Mouse (Mus musculus): Measurements from ENCODE around the gene Esrrg.

Esrrg gene

DNA sequence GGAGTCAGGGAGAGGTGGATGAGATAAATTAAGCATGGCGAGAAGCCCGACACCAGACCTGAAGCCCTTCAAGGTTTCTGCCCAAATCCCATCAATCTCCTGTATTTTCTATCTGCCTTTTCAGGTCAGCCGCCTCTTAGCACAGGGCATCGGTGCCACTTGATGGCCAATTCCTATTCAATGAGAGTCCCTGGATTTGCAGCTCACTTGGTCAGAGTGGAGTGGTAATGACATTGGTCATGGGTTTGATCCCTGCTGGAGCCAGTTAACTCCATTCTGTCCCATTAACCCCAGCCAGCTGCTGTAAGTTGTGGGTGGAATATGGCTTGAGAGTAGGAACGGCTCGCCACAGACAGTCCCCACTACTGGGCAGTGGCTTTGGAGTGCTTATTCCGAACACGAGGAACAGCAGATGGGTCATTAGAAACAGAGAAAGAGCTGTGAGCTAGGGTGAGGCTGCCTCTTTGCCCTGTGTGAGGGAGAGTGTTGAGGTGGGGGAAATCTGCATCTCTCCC lies 101.9 kb downstream of the Esrrg start:
- DNase-seq, result no peak

DNA sequence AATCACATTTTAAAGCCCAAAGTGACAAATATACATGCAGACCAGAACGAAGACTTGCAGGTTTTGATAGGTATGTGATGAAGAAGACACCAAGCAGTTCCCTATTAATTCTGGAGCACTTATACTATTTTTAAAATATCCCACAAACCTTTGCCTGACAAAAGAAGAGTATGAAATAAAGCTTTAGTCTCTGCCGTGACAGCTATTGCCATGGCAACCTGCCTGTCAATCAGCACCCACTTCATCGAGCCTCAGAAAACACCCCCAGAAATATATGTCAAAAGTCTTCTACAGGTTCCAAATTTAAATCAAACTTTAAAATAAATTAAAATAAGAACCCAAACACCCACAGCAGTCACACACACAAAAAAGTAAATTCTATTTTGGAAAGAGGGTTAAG lies 112.4 kb downstream of the Esrrg start:
- DNase-seq, result no peak

DNA sequence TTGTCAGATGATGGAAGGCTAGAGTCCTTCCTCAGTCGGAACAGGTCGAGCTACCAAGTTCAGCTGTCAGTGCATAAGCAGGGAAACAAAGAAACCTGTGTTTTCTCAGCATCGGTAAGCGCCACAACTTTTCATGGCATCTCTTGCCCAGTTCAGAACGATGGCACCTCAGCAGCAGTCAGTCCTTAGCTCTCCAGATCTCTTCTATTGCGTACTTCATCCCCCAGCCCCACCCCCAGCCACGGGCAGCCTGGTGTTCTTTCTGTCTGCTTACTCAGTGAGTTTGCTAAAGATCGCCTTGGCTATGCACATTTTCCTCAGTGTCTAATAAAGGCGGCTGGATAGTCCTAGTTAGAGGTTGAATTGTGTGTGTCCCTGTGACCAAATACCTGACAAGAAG lies 113.4 kb downstream of the Esrrg start:
- DNase-seq, result no peak

DNA sequence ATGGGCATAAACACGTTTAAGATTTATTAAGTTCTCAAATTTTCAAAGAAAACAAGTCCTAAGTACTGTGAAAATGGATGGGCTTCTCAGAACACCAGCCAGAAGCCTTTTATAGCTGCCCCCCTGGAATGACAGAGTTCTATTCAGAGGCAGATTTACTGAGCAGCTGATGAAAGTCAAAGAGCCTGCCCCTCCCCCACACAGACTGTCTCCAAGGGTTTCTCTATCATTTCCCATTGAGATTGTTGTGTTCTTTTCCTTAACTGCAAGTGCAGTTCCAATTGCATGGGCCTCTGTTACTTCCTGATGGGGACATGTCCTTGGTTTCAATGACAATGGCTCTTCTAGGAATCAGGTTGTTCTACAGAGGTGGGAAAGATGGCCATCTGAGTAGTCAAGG lies 116.1 kb downstream of the Esrrg start:
- no peak for DNase-seq

DNA sequence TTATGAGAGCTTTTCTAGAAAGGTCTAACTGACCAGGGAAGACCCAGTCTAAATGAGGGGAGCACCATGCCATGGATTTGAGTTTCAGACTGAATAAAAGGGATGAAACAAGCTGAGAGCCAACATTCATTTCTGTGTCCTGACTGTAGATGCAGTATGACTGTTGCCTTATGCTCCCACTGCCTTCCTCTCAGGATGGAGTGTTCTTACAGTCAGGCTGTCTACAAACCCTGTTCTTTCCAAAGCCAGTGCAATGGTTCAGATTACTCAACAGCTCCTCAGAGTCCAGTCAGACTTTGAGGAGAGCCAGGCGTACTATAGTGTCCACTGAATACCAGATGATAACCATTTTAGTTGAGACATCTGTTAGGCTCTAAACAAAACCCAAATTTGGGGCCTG lies 116.8 kb downstream of the Esrrg start:
- no peak for DNase-seq

DNA sequence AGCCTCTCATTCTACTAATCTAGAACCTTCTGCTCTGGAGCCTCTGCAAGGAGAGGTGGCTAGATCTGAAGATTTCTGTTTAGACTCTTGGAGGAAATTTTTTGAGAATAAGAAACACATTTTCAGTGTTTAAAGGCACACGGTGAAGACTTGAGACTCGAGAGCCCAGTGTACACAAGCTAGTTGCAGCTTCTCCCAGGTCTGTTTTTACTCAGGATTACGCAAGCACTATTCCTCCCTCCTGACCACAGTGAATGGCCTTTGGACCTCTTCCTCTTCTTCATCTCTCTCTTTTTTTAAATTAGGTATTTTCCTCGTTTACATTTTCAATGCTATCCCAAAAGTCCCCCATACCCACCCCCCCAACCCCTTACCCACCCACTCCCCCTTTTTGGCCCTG lies 122.6 kb downstream of the Esrrg start:
- no peak for DNase-seq

DNA sequence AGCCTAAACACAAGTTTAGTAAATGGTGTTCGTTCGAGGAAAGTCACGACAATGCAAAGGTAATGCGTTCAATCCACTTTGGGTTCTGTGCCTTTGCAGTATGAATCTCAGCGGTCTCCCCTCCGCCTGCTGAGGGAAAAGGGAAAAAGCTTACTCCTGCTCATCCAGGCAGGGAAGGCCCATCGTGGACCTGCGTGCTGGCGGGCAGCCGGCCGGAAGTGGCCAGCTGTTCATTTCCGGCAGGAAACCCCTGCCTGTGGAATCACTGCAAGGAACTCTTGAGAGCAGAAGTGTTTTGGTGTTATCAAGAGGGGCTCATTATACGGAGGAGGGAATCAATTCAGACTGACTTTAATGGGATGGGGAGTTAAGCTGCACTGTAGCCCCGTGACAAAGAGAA lies 127.9 kb downstream of the Esrrg start:
- DNase-seq, result no peak

DNA sequence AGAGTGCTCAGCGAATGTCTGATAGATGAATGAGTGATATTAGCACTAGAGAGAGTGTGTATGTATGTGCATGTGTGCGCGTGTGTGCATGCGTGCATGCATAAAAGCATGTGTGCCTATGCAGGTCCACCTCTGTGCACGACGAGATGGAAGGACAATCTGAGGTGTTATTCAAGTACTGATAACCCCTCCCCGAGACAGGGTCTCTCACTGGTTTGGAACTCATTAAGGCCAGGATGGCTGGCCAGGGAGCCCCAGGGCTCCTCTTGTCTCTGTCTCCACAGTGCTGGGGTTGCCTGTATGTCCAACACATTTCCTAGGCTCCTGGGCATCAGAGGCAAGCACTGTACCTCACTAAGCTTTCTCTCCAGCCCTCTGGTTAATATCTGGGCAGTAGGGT lies 128.7 kb downstream of the Esrrg start:
- no peak for DNase-seq

DNA sequence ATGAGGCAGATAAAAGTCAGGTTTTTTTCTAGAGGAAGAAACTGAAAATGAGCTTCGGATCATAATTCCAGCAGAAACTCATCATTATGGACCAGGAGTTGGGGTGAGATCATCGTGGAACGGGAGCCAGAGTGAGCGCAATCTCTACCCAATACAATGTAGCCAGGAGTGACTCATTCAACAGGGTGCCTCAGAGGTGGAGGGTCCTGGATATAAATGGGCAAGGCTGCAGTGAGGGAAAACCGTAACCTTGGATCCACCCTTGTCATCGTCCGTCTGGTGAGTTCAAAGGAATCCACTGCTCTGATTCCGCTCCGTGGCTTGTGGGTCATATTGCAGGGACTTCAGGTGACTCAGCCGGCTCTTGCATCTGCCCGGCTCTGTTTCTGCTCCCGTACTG lies 131.9 kb downstream of the Esrrg start:
- no peak for DNase-seq

DNA sequence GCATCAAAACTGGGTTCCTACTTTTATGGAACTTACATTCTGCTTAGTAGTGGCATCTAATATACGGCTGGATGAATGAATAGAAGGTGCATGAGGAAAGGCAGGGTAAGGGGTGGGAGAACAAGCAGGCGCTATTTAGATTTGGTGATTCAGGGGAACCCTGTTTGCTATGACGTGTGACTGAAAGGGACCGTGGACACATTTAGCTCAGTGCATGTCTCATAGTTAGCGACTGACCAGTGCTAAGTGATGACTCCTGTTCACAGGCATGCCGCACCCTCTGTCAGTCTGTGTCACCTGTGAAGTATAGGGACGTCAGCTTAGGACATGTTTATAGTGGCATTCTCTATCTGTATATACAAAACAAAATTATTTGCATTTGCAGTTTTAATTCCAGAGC lies 132.7 kb downstream of the Esrrg start:
- DNase-seq, result no peak

DNA sequence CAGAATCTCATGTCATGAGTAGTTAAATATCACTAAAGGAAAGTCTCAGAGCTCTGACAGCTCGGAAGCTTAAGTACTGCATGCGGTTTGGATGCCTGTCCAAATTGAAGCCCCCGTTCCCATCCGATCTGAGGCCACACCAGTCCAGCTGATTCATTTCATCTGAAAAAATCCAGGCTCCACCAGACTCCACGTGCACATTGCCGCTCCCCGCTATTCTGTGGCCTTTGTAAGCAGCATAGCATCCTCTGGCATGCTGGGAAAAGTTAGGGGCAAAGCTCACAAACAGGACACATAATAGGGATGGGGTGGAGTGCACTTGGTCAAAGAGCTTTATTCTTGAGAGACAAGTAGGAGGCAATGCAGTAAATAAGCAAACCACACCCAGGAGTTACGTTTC lies 133.5 kb downstream of the Esrrg start:
- no peak for DNase-seq

DNA sequence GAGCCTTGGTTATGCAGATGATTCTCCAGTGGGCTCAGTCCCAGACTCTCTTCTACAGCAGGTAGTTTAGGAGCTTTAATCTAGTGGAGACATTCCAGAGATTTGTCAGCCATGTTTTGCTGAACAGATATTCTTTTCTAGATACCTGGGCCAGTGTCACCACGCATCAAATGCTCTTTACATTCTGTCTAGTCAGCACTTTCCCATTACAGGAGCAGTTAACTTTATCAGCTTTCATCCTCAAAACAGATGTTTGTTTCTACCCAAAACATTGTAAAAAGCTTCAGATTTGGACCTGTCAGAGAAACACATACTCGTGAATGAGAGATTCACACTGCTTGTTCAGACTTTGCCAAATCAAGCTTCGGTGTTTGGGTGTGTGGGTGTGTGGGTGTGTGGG lies 140.7 kb downstream of the Esrrg start:
- no peak for DNase-seq

DNA sequence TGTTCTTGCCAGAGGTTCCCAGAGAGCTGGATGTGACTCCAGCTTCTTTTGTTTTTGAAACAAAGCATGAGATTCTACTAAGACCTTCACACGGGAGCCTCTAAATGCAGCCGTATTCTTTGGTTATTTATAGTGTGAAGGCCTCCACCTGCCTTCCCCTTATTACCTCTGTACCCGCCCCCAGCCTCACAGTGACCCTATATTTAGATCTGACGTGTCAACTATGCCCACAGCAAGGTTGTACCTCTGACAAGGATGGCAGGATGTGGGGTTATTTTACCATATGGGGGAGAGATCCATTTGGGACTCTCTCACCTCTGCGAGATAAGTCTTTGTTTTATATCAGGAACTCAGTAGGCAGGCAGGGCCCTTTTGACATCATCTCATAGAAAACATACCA lies 141.3 kb downstream of the Esrrg start:
- no peak for DNase-seq

DNA sequence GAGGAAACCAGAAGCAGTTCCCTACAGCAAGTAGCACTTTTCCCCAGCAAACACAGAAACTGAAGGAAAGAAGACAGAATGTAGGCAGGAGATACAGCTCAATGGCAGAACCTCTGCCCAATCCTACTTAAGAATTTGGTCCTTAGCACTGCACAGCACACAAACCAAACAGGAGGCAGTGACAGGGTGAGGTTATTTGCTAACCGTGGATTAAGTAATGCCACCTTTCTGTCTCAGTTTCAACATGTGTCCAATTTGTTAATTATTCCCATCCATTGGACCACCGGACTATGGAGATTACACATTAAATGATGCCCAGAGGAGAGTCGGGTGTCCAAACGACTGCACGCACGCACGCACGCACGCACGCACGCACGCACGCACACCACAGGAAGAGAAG lies 146.9 kb downstream of the Esrrg start:
- DNase-seq, result no peak

DNA sequence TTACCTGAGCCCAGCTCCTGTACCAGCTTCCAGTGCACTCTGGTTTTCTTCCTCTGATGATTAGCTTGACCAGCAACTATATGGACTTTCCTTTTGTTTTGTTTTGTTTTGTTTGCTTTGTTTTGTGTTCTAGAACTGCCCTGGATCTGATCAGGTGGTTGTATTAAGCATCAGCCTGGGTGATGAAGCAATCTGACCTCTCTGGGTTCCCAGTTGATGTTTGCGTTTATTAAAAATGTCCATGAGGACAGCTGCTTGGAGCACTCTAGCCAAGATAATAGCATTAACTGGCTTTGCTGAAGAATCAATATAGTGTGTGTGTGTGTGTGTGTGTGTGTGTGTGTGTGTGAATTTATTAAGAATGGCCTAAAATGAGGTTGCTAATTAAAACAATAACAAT lies 149.4 kb downstream of the Esrrg start:
- no peak for DNase-seq

DNA sequence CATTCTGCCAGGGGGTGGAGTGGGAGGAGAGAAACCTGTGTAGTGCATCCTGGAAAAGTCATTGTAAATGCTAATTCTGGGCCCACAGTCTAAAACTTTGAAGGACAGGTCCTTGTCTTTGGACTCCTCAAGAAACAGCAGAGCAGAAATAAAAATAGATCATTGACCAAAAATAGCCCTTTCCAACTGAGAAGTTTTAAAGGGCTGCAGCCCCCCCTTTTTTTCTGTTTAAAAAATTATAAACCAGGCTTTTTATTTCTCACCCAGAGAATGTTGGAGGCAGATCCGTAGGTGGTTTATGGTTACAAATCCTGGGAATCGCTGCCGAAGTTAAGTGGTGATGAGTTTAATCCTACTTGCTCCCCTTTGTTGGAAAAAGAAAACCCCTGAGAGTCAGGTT lies 150.0 kb downstream of the Esrrg start:
- no peak for DNase-seq

DNA sequence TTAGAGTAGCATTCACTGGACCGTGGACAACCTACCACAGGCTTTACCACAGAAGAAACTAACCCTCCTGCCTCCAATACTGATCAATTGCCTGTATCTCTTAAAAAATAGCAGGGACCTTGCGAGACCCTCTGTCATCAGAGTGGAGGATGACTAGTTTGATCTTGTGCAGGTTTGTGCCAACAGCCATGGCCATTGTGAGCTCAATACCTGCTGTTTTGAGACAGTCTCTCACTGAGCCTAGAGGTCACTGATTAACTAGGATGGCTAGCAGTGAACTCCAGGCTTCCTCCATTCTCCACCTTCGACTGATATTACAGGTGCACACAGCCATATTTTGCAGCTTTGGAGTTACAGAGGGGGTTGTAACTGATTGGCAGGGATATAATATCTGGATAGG lies 150.9 kb downstream of the Esrrg start:
- no peak for DNase-seq

DNA sequence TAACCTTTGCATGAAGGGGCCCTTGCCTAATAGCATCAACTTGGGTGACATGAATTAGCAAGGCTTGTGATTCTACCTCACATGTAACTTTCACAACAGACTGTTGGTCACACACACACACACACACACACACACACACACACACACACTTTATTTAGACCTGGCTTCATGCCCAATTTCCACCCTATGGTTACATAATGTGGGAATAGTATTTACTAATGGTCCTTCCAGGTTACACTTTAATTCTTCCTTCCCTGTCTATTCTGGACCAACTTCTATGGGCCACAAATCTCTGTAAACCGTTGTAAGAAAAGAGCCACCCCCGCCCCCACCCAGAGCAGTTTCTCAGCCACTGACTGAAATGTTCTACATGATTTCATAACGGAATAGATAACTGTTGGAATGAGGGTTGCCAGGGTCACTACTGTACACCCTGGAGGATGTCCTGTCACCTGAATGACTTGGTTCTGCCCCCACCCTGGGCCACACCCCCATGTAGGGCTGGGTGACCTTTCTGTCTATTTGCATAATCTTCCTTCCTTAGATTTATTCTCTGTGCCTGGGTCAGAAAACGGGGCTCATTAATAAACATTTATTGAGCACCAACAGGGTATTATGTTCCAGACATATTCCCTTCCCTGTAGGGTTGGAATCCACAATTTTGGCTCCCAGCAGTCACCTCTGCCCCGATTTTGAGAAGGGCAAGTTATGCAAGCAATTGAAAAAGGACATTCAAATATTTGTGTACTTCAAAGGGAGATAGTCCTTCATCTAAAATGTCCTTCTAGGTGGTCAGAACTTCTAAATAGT lies 154.3 kb downstream of the Esrrg start:
- DNase-seq, result no peak

DNA sequence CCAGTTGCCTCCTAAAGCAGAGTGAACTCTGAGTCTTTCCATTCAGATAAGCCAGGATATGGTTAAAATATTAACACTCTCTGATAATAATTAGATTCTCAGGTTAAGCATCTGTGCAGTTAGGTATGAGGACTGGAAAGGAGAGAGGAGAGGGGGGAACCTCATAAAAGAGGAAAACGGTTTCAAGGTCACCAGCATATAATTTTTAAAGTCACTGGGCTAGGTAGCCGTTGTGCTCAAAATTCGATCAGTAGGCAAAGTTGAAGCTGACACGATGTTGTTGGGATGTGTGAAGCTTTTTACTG lies 154.8 kb downstream of the Esrrg start:
- no peak for DNase-seq

DNA sequence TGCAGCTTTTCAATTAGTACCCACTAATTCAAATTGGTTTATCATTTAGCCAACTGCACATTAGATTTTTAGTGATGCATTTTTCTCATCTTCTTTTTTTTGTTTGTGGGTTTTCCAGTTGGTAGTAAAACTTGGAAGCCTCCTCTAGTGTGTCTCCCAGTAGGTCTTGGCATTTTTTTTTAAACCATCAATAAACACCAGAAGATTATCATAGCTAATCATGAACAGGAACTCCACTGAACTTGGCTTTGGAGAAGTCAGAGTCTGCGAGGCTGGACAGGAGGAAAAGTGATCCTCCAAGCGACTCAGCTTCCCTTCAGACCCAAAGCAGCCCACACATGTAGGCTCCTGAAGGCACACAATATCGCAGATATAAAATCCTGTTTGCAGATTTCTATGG lies 155.2 kb downstream of the Esrrg start:
- DNase-seq, result no peak

DNA sequence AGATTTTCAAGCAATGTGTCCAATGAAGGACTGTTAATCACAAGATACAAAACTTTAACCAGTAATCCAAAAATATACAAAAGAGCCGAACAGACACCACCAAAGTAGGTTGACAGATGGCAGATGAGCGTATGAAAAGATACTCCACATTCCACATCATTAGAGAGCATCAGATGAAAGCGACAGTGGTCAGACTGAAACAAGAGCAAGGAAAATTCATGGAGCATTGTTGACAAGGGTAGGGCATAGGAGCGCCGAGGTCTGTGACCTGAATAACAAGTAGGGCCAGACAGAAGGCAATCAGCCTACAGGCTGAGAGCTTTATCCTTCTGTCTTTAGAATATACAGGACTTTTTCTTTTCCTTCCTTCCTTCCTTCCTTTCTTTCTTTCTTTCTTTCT lies 157.0 kb downstream of the Esrrg start:
- DNase-seq, result no peak

DNA sequence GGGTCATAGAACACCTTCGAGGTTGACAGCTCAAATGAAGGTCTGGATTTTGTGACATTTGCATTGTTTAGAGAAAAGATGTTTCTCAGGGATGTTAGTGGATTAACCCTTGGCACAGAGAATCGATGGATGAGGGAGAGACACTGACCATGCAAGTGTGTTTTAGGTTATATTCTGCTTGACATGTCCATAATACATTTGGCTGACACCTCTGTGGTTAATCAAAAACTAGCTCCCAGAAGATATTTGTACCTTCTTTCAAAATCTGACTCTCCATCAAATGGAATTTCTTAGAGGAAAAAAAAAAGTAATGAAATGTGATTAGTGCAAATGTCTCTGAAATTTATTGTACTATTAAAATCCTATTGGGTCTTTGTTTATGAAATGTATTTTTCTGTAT lies 158.8 kb downstream of the Esrrg start:
- DNase-seq, result no peak

DNA sequence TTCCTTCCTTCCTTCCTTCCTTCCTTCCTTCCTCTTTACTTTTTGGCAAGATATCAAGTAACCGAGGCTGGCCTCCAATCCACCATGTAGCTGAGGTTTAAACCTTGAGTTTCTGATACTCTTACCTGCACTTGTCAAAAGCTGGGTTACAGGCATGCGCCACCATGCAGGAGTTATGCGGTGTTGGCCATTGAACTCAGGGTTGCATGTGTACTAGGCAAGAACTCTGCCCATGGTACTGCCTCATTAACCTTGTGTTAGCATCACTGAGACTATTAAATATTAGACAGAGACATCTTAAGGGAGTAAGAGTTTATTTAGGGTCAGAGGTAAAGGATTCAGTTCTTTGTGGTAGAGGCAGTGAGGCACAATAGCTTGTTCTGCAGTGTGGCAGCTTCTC lies 161.6 kb downstream of the Esrrg start:
- no peak for DNase-seq

DNA sequence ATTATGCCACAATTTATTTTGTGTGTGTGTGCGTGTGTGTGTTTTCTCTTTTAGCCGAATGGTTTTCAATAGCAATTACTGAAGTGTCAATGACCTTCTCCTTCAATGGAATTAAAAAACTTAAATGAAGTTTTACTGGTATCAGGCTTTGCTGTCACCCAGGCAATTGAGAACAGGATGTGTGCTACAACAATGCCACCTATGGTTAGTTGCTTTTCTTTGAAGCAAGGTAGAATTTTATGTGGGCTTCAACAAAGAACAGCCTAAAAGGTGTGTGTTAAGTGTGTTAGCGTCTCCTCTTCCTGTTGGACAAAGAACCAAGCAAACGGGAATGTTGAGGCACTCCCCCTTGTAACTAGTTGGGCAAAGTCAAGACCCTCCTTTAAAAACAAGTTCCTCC lies 162.5 kb downstream of the Esrrg start:
- no peak for DNase-seq

DNA sequence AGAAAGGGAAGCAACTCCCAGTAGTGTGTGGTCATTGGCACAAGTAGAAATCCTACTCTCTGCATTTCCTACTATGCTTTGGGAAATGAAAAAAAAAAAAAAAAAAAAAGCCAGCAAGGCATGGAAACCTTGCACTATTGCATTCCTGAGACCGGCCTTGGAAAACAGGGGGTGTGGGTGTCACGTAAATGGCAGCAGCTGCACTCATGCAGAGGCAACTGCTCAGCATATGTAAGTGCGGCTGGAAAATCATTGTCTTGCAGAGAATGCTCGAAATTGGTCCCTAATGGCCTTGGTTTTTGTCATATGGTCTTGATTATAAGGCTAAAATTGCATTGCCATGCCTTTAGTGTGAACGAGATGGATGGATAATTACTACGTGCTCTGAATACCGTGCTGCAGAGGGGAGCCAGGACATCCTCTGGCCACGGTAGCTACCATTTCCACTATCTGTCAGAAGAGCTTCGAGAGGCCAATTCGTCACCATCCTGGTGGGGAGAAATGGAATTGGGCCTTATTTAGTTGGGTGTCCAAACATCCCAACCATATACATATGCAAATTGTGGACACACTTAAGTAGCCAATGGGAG lies 171.1 kb downstream of the Esrrg start:
- no peak for DNase-seq

Data from cerebellum, adult 11-12 months (tissue).